Comparison of ENCODE assay signal across 25 mouse cellular contexts in genomic region chr8:89563544-89563943, GRCm38 (mm10).
A peak's percentile ranks its signal among the peaks of the same experiment; 100 is the strongest.
DNase-seq lines count a peak whose midpoint lies in the region; ATAC-seq and TF ChIP-seq lines count a peak whose summit lies in the region.
"Had no signal": no experiment of that assay in that cellular context is flagged by ENCODE, and none has a peak within 500 bp of the region (broad histone marks: within the 10 kb centered on the region; RNA-seq: fewer than 3 reads in every experiment).

No protein-coding gene starts in this region.

- H3K9ac ChIP-seq in kidney, embryonic 15.5 days: no peak overlapping the region
- H3K9ac ChIP-seq in kidney, postnatal 0 days (ENCODE audit: low read depth, low read length): no peak overlapping the region
- H3K9ac ChIP-seq in midbrain, embryonic 14.5 days (replicated peaks; ENCODE audit: low read length): no peak overlapping the region
- H3K9ac ChIP-seq: embryonic facial prominence, embryonic 12.5 days; forebrain, embryonic 13.5 days had no signal

- peak; percentile 40 for DNase-seq in heart, adult 11 months
- no peak for DNase-seq in heart, adult 8-10 months (ENCODE audit: low spot score)
- no peak for DNase-seq in kidney, postnatal 36 days
- DNase-seq in kidney, postnatal 0 days (ENCODE audit: low spot score): peak; percentile 87
- no peak for DNase-seq in kidney, adult 18-20 months
- DNase-seq in midbrain, embryonic 14.5 days: peak; percentile 24
- no peak for DNase-seq in midbrain, embryonic 10.5 days (ENCODE audit: low spot score)
- DNase-seq: adrenal gland, adult 8-10 months; adrenal gland, postnatal 14 days; adrenal gland, postnatal 36 days; B cell, adult 2 months; cerebellum, adult 11-12 months; cerebellum, adult 2 months; cerebellum, adult 9-10 months; cerebellum, postnatal 10 days; cerebellum, postnatal 25 days had no signal

- H3K4me3 ChIP-seq in kidney, embryonic 15.5 days (replicated peaks): no peak overlapping the region
- no peak overlapping the region for H3K4me3 ChIP-seq in kidney, postnatal 0 days (replicated peaks; ENCODE audit: low read depth, low read length)
- H3K4me3 ChIP-seq in midbrain, embryonic 14.5 days (replicated peaks; ENCODE audit: low read depth, low read length): no peak overlapping the region
- H3K4me3 ChIP-seq in midbrain, embryonic 10.5 days: no peak overlapping the region
- H3K4me3 ChIP-seq: embryonic facial prominence, embryonic 10.5 days; embryonic facial prominence, embryonic 12.5 days; forebrain, embryonic 13.5 days had no signal

- peaks cover 26% of the 10 kb centered on the region for H3K4me1 ChIP-seq in kidney, embryonic 15.5 days
- H3K4me1 ChIP-seq in kidney, postnatal 0 days (replicated peaks; ENCODE audit: insufficient read depth, low read length): no peaks in the 10 kb centered on the region
- peaks cover 14% of the 10 kb centered on the region for H3K4me1 ChIP-seq in midbrain, embryonic 14.5 days (ENCODE audit: control insufficient read depth, insufficient read depth, low read length)
- H3K4me1 ChIP-seq in midbrain, embryonic 10.5 days: peaks cover 37% of the 10 kb centered on the region
- H3K4me1 ChIP-seq: embryonic facial prominence, embryonic 12.5 days had no signal

- H3K36me3 ChIP-seq in kidney, embryonic 15.5 days: no peaks in the 10 kb centered on the region
- no peaks in the 10 kb centered on the region for H3K36me3 ChIP-seq in kidney, postnatal 0 days (ENCODE audit: insufficient read depth, low read length)
- H3K36me3 ChIP-seq in midbrain, embryonic 14.5 days (ENCODE audit: control insufficient read depth, insufficient read depth, low read length): no peaks in the 10 kb centered on the region
- H3K36me3 ChIP-seq in midbrain, embryonic 10.5 days: no peaks in the 10 kb centered on the region
- H3K36me3 ChIP-seq: embryonic facial prominence, embryonic 10.5 days; embryonic facial prominence, embryonic 12.5 days; G1E had no signal

- TF ChIP-seq CTCF in kidney, postnatal 0 days (IDR thresholded peaks at IDR 0.05; ENCODE audit: low read depth): no peak

- ATAC-seq in kidney, embryonic 15.5 days (replicated peaks; ENCODE audit: low FRiP score): peak; percentile 88
- no peak; the same call in 1 of the 2 replicates for ATAC-seq in kidney, postnatal 0 days (replicated peaks; ENCODE audit: low FRiP score, low read depth)
- ATAC-seq in midbrain, embryonic 14.5 days (ENCODE audit: low FRiP score, low TSS enrichment): no peak
- ATAC-seq: activated CD4-positive, CD25-positive, alpha-beta regulatory T cell, adult 4 months; CD4-positive, CD25-positive, alpha-beta regulatory T cell, adult 4 months; forebrain, embryonic 13.5 days; Patski had no signal

- no peak overlapping the region for H3K4me2 ChIP-seq in kidney, embryonic 15.5 days
- H3K4me2 ChIP-seq in kidney, postnatal 0 days (ENCODE audit: low read length): no peak overlapping the region
- H3K4me2 ChIP-seq in midbrain, embryonic 14.5 days (ENCODE audit: low read length): no peak overlapping the region
- H3K4me2 ChIP-seq: embryonic facial prominence, embryonic 12.5 days; forebrain, embryonic 13.5 days had no signal

- H3K27ac ChIP-seq in kidney, embryonic 15.5 days: no peak overlapping the region; the same call in 1 of the 2 replicates
- no peak overlapping the region for H3K27ac ChIP-seq in kidney, postnatal 0 days
- no peak overlapping the region for H3K27ac ChIP-seq in midbrain, embryonic 14.5 days (replicated peaks; ENCODE audit: low read depth, low read length)
- no peak overlapping the region for H3K27ac ChIP-seq in midbrain, embryonic 10.5 days (replicated peaks)
- H3K27ac ChIP-seq: embryonic facial prominence, embryonic 10.5 days; embryonic facial prominence, embryonic 12.5 days; forebrain, embryonic 13.5 days had no signal

- H3K9me3 ChIP-seq in kidney, embryonic 15.5 days (replicated peaks): no peaks in the 10 kb centered on the region
- H3K9me3 ChIP-seq in kidney, postnatal 0 days (replicated peaks; ENCODE audit: low read length): no peaks in the 10 kb centered on the region
- H3K9me3 ChIP-seq in midbrain, embryonic 14.5 days (ENCODE audit: control insufficient read depth, low read length): no peaks in the 10 kb centered on the region
- H3K9me3 ChIP-seq in midbrain, embryonic 10.5 days (replicated peaks): no peaks in the 10 kb centered on the region
- H3K9me3 ChIP-seq: embryonic facial prominence, embryonic 10.5 days; embryonic facial prominence, embryonic 12.5 days; forebrain, embryonic 13.5 days had no signal

- no peaks in the 10 kb centered on the region for H3K27me3 ChIP-seq in kidney, embryonic 15.5 days
- H3K27me3 ChIP-seq in kidney, postnatal 0 days (ENCODE audit: insufficient read depth, low read length): no peaks in the 10 kb centered on the region
- H3K27me3 ChIP-seq in midbrain, embryonic 14.5 days (ENCODE audit: control insufficient read depth, insufficient read depth, low read length): no peaks in the 10 kb centered on the region
- H3K27me3 ChIP-seq in midbrain, embryonic 10.5 days (ENCODE audit: low read depth, poor library complexity, severe bottlenecking): peaks cover 18% of the 10 kb centered on the region
- H3K27me3 ChIP-seq: CH12.LX had no signal

- 9% methylated on average over 2 of the region's 2 CpGs for WGBS in kidney, embryonic 15.5 days
- 19% methylated on average over 2 of the region's 2 CpGs for WGBS in kidney, postnatal 0 days
- WGBS in midbrain, embryonic 14.5 days: 59% methylated on average over 2 of the region's 2 CpGs
- WGBS in midbrain, embryonic 10.5 days: 79% methylated on average over 2 of the region's 2 CpGs

Comparison
In these comparisons a context has a peak if more than half of its experiments do, and no peak if none do; other contexts are left out.
1. DNase-seq: peak in heart, adult 11 months (single experiment), kidney, postnatal 0 days (single experiment) and midbrain, embryonic 14.5 days (single experiment); none in heart, adult 8-10 months (single experiment), kidney, postnatal 36 days (0 of 2), kidney, adult 18-20 months (single experiment) and midbrain, embryonic 10.5 days (single experiment).